Mouse (Mus musculus): Measurements from ENCODE around the gene Galc.
"Not testable (repeated sequence)": the region's sequence is repeated elsewhere in the genome, so short reads cannot be mapped to it uniquely, and the experiment has no call there.

Gene Galc

DNA sequence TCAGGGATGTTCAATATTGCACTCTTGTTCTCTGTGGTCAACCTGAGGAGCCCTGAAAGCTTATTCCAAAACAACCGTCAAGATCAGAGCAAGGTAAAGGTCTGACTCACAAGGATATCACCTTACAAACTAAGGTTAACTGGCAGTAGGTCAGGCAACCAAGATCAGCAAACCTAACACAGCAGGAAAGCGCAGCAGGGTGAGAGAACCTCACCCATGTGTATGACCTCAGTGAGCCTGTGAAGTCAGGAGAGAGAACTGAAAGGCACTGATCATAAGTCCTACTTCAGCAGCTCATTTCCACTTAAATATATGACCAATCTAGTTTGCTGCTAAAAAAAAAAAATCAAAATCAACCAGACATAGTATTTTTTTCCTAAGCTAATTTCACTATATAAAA lies 6.8 kb downstream of the Galc start:
- DNase-seq = no peak

- no peak for DNase-seq
These were observed 8.9 kb downstream of the Galc start for GRCm38 (mm10) chr12:98250327-98250726.

GRCm38 (mm10) chr12:98249671-98250070 lies 9.6 kb downstream of the Galc start:
- no peak for DNase-seq

DNA sequence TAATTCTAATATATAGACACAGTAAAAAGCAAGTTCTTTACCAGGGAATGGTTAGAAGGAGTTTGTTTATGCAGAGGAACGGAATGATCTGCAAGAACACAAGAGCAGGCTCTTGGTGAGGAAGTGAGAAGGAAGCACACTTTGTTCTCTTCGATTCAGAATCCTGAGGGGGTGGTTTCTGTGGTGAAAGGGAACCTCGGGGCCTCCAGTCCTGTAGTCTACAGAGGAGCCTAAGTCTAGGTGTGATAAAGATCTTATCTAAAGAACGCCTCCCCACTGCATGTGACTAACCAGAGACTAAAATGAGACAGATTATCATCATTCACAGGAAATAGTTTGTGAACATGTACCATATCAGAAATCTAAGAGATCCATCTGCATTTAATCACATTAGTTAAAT lies 12.4 kb downstream of the Galc start:
- no peak for DNase-seq

GRCm38 (mm10) chr12:98244865-98245264 lies 14.4 kb downstream of the Galc start:
- DNase-seq = no peak

DNA sequence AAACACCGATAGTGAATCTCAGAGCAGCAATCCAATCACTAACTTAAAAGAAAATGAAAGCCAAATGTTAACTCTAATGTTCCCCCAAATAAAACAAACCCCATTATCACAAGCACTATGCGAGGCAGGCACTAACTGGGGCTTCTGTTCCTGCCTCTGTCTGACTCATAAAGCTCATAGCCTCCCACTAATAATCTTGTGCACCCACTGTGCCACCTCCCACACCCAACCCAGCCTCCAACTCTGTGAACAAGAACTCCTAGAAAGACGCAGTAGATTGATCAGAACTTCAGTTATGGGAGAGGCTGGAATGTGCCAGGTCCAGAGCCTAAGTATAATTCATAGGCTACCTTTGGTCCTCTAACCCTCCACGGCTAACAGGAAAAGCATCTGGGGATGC lies 15.1 kb downstream of the Galc start:
- no peak for DNase-seq

DNA sequence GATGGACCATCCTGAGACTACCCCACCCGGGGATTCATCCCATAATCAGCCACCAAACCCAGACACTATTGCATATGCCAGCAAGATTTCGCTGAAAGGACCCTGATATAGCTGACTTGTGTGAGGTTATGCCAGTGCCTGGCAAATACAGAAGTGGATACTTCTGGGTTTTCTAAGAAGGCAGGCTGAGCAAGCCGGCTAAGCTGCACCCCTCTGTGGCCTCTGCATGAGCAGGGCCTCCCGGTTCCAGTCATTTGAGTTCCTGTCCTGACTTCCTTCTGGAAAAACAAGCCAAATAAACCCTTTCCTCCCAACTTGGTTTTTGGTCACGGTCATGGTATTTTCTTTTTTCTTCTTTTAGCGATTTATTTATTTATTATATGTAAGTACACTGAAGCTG lies 20.8 kb downstream of the Galc start:
- not testable (repeated sequence) for DNase-seq

DNA sequence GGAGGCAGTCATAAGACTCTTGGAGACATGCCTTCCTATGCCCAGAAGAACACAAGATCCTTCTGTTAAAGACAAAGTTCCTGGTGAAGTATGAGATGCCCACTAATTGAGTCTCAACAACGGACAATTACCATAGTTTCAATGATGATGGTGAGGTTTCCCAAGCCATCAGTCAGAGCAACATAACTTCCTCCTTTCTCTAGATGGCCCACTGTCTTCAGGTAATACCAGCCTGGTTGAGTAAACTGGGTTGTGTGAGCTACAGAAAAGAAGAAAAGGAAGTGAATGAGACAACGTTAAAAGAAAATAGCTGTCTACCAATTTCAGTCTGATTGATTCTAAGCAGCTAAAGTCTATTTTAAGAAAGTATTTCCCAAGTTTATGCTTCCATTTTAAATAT lies 32.2 kb downstream of the Galc start:
- DNase-seq = no peak

DNA sequence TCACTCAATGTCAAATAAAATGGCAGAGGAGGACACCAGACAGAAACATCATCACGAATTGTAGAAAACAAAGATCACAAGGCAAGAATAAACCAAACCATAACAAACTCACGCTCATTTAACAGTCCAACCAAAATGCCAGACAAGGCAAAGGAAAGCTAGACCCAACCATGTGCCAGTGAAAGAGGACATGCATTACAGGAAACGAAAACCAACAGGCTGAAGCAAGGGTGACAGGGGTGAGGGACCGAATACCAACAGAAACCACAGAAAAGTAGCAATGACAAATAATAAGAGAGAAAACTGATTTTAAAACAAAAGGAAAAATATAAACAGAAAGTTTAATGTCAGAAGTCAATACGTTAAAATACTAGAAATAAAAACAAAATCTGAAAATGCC lies 36.0 kb downstream of the Galc start:
- DNase-seq = no peak

- no peak for DNase-seq
These were observed 42.8 kb downstream of the Galc start for GRCm38 (mm10) chr12:98216432-98216831.

DNA sequence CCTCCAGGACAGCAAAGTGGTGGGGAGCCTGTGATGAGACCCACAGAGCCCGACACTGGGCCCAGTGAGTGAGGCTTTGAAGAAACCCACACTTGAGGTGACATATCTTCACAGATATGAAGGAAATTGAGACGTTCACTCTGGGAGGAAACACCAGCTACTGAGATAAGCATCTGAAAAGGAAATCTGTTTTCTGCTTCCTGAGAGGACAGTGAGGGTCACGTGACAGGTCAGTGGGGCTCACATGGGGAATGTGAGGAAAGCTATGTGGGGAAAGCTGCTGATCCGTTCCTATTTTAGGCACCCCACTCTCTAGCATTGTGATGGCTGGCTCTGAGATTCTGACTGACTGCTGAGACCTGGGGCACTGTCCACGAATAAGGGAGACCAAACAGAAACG lies 43.7 kb downstream of the Galc start:
- no peak for DNase-seq

DNA sequence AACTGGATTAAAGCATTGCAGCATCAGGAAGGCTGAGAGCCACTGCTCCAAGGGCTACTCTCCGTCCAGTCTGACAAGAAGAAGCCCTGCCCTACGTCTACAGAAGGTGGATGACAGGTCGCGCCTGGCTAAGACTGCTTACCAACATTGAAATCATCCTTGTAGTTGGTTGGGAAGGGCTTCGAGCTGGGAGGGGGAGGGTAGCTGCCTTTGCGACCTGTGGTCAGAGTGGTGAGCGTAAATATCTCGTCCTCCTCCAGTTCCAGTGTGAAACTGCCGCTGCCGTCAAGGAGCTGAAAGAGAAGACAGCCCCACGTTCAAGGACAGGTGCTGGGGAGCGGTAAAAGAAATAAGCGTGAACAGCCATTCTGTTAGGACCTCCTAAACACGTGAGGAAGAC lies 45.1 kb downstream of the Galc start:
- DNase-seq = no peak

GRCm38 (mm10) chr12:98213791-98214190 lies 45.5 kb downstream of the Galc start:
- DNase-seq = no peak

DNA sequence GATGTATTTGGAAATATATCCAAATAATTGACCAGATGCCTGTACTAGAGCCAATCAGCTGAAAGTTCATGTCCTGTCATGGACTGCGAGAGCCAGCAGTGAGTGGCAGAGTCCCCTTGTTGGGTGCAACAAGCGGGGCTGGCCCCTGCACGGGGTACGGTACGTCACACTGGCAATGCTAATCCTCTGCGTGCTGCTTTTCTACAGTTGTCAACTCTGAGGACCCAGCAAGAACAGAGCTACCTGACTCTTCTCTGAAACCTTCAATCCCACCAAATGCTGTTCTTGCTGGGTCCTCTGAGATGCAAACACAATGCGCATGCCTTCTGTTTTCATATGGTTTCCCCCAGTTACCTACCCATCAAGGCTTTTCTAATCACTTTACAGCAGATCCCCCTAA lies 45.9 kb downstream of the Galc start:
- no peak for DNase-seq

DNA sequence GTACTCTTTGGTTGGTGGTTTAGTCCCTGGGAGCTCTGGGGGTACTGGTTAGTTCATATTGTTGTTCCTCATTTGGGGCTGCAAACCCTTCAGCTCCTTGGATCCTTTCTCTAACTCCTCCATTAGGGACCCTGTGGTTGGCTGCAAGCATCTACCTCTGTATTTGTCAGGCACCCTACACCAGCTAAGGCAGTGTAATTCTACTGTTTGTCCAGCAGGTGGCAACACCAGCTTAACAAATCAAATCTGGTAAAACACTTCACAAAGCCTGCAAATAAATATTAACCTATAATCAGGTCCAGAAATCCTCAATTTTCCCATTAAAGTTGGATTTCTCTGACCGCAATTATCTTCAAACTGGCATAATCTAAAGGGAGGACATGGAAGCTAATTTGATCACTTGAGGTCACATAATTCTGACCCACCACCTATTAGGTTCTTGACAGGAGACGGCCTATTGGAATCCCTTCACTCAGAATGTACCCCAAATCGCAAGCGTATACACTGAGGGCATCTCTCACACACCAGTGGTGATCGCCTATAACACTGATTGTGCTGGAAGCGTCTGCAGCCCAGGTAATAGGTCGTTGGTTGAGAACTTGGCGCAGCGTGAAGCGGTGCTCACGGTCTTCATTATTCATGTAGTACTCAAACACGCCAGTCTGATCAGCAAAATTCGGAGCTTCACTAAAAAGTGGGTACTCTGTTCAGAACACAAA lies 46.6 kb downstream of the Galc start:
- peak; percentile 47 to 50 for DNase-seq

- no peak for DNase-seq
These were observed 48.8 kb downstream of the Galc start for GRCm38 (mm10) chr12:98210495-98210894.

DNA sequence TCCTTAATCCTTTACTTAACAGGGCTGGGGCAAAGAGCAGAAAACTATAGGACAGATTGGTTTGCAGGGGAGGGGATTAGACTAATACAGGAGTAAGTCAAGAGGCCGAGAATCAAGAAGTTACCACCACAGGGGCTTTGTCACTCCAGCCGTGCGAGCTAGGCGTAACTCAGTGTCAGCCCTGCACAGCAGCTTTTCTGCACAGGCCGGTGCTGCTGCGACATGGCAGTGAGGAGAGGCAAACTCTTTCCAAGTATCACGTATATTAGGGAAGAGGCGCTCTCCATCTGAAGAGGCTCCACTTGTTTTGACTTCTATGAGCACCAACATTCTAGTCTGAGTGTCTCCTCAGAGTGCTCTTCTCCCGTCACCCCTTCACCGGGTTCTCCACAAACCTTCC lies 51.2 kb downstream of the Galc start:
- no peak for DNase-seq

GRCm38 (mm10) chr12:98205450-98206051 lies 53.7 kb downstream of the Galc start:
- DNase-seq = no peak

DNA sequence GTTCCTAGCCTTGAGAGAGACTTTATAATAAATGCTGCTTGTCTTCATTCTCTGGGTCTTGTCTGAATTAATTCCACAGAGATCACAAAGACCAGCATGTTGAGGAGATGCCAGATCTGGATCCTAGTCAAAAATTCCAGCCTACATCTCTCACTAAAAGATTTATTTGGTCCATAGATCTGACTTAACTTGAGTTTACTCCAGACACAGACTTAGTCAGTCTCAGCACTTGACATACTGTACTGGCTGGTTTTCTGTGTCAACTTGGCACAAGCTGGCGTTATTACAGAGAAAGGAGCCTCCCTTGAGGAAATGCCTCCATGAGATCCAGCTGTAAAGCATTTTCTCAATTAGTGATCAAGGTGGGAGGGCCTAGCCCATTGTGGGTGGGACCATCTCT lies 61.9 kb downstream of the Galc start:
- no peak for DNase-seq

- no peak for DNase-seq
These were observed 69.1 kb downstream of the Galc start for GRCm38 (mm10) chr12:98190201-98190600.

- DNase-seq = no peak
These were observed 70.2 kb downstream of the Galc start for GRCm38 (mm10) chr12:98189096-98189495.

GRCm38 (mm10) chr12:98187186-98187899 lies 71.9 kb downstream of the Galc start:
- no peak for DNase-seq

- DNase-seq = peak; percentile 9 to 13
These were observed 77.5 kb downstream of the Galc start for GRCm38 (mm10) chr12:98181729-98182128.

GRCm38 (mm10) chr12:98180807-98181206 lies 78.5 kb downstream of the Galc start:
- DNase-seq = no peak
